Mouse (Mus musculus) neural tube, embryonic 13.5 days (tissue): ENCODE results near the gene Szt2. TPM values are rescaled to one million over a fixed set of nuclear protein-coding genes. Genes with fewer than 3 reads are reported as not detected.
A peak's percentile ranks its signal among the peaks of the same experiment; 100 is the strongest.

ENCODE experiments used
- ATAC-seq: fragments of 200-750 bp; cut with Nextera tagmentation; 2 replicates; pipeline ENCODE4 v1.8.0; 2017; ENCODE audit warnings: low read depth, mild to moderate bottlenecking, moderate TSS enrichment, moderate library complexity
- H3K27ac ChIP-seq: fragments of 300-500 bp; sonication (generic); replicated peaks from 2 replicates; pipeline ENCODE4 v1.5.1; 2015; ENCODE audit warnings: moderate library complexity, mild to moderate bottlenecking, inconsistent platforms
- H3K27me3 ChIP-seq: fragments of 300-500 bp; sonication (generic); 2 replicates; pipeline ENCODE4 v1.6.1; 2015; ENCODE audit warnings: mild to moderate bottlenecking, inconsistent platforms
- H3K36me3 ChIP-seq: fragments of 300-500 bp; sonication (generic); 2 replicates; pipeline ENCODE4 v1.6.1; 2015; ENCODE audit warnings: mild to moderate bottlenecking, inconsistent platforms
- H3K4me1 ChIP-seq: fragments of 300-500 bp; sonication (generic); replicated peaks from 2 replicates; pipeline ENCODE4 v1.6.1; 2015; ENCODE audit warnings: inconsistent platforms
- H3K4me2 ChIP-seq: fragments of 300-500 bp; sonication (generic); 2 replicates; pipeline ENCODE4 v1.6.1; 2015; ENCODE audit warnings: inconsistent platforms, mild to moderate bottlenecking, moderate library complexity
- H3K4me3 ChIP-seq: fragments of 300-500 bp; sonication (generic); 2 replicates; pipeline ENCODE4 v1.5.1; 2015; ENCODE audit warnings: mild to moderate bottlenecking, inconsistent platforms
- H3K9ac ChIP-seq: fragments of 300-500 bp; sonication (generic); 2 replicates; pipeline ENCODE4 v1.6.1; 2015; ENCODE audit warnings: moderate library complexity, mild to moderate bottlenecking, inconsistent platforms
- H3K9me3 ChIP-seq: fragments of 300-500 bp; sonication (generic); 2 replicates; pipeline ENCODE4 v1.6.1; 2016; ENCODE audit warnings: inconsistent platforms
- WGBS: fragments of 180-500 bp; shearing (Covaris S2); methylation state at CpG from one replicate; pipeline ENCODE4 v1.1.7; 2015; 5-methylcytosine and 5-hydroxymethylcytosine counted together
- polyA plus RNA-seq: library from polyadenylated mRNA; unstranded; fragments of >200 nt; fragmentation: Nextera tagmentation; extraction: Ambion mirVana; gene quantifications from 2 replicates; pipeline ENCODE4 v1.2.1, GENCODE M21; 2015

Szt2 gene
- polyA plus RNA-seq = 7.8 and 9.1 TPM in 2 replicates

DNA sequence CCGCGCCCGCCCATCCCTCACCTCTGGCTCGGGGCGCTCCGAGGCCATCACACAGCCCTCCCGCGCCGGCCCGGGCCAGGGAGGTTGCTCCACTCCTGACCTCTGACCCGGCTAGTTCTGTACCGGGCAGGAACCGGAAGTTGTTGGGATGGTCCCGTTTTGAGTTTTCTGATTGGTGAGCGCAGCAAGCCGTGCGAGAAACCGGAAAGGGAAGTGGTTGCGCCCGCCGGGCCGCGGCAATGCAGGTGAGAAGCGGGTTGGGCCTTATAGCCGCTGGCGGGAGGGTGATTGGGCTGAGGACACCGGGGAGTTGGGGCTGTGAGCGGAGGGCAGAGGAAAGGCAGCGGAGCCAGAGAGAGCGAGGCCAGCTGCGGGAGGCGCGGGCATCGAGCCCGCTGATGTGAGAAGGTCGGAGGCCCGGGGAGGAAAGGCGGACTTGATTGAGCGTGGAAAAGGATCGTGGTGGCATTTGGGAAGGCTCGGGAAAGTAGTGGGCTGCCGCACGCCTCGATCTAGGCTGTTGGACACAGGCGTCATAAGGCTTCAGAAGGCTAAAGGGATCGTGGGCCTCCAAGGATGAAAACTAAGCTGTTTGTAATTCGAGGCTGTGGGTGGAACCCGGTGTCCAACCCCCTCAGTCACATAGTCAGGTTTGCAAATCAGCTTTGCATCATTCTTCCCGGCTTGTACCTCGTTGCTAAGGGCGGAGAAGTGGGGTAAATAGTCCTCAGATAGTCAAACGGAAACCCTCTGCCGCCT is at the start of gene Szt2, which contains the start of gene Med8:
Gene Szt2, minus strand, starts transcription at position 132 of the 759 bp plus-strand sequence.
Gene Med8, plus strand, starts transcription at position 196 of the 759 bp plus-strand sequence.
- H3K4me3 ChIP-seq = peak within 1 kb of the TSS; percentile 91
- H3K27ac ChIP-seq = peak within 1 kb of the TSS; percentile 65
- peak; percentile 93 for ATAC-seq
- peak within 1 kb of the TSS; percentile 95 for H3K4me2 ChIP-seq
- peaks cover 29% of the 10 kb centered on the region for H3K4me1 ChIP-seq
- H3K36me3 ChIP-seq = peaks cover 49% of the 10 kb centered on the region
- WGBS = under 1% methylated on average over 53 of the region's 53 CpGs
- H3K9ac ChIP-seq = peak within 1 kb of the TSS; percentile 93
- H3K9me3 ChIP-seq = no peaks in the 10 kb centered on the region
- H3K27me3 ChIP-seq = no peaks in the 10 kb centered on the region

DNA sequence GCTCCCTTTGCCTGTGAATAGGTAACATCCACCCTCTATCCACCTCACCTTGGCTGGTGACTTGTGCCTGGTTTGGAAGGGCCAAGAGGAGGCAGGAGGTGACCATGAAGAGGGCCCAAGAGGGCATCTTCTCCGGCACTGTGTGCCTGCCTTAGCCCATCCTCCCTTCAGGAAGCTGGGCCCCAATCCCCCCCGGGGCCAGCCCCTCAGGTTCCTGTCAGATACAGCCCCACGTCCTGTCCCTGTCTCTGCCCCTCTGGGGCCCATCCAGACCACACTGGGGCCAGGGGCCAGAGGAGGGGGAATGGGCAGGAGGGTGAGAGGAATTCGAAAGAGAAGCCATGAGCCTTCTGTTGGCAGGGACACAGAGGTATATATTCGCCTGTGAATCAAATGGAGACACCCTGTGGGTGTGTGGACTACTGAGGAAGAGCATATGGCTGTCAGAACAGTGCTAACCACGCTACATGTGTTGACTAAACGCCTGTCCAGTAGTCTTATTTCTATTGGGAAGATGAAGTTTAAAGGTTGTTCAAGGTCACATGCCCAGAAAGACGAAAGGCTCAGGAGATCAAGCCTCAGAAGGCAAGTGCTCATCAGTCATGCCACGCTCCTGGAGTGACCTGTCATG is 48.4 kb upstream of the Szt2 start, which contains the start of gene Mpl:
Gene Mpl, minus strand, starts transcription at position 169 of the 631 bp plus-strand sequence.
- H3K9me3 ChIP-seq = no peaks in the 10 kb centered on the region
- H3K27me3 ChIP-seq = no peaks in the 10 kb centered on the region
- H3K4me3 ChIP-seq = no peak within 1 kb of the TSS
- WGBS = 76% methylated on average over 9 of the region's 9 CpGs
- H3K27ac ChIP-seq = no peak within 1 kb of the TSS
- H3K4me2 ChIP-seq = no peak within 1 kb of the TSS
- H3K36me3 ChIP-seq = no peaks in the 10 kb centered on the region
- H3K4me1 ChIP-seq = no peaks in the 10 kb centered on the region
- H3K9ac ChIP-seq = no peak within 1 kb of the TSS
- no peak for ATAC-seq

DNA sequence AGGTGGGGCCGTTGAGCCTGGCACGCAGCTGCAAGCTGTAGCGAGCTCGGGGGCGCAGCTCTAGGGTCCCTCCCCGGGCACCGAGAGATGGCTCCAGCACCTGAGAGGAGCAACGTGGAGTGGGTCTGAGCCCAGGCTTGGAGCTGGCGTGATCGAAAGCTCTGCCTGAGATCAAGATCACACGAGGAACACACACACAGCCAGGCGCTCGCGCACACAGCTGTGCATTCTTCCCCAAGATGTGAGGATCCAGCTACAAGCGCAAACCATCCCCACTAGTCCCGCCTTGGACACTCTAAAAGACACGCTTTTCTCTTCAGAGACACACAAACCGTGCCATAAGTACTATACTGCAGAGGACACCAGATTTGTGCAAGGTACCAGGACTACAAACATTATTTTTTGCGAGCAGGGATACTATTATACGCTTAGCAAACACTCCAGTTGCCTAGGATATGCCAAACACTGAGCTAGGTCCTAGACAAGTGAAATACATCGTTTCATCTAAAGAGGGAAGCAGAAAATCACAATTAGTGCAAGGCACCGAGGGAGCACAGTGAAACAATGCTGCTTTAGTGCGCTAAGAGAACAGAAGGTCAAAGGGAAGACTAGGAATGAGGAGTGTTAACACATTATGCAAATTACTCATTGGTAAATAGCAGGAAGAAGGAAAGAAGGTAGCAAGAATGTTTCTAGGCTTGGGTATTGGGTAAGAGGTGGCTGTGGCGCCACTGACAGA is 37.5 kb upstream of the Szt2 start:
- Histone ChIP-seq H3K27ac (no peak overlapping the region), H3K9ac (peak overlapping the region; percentile 69), H3K4me1 (peaks cover 15% of the 10 kb centered on the region), H3K27me3 (peaks cover 19% of the 10 kb centered on the region), H3K4me2 (peak overlapping the region; percentile 83), H3K4me3 (peak overlapping the region; percentile 44), H3K36me3 (no peaks in the 10 kb centered on the region), H3K9me3 (no peaks in the 10 kb centered on the region)
- WGBS = 12% methylated on average over 24 of the region's 24 CpGs
- peak; percentile 6; the same call in 1 of the 2 replicates for ATAC-seq

DNA sequence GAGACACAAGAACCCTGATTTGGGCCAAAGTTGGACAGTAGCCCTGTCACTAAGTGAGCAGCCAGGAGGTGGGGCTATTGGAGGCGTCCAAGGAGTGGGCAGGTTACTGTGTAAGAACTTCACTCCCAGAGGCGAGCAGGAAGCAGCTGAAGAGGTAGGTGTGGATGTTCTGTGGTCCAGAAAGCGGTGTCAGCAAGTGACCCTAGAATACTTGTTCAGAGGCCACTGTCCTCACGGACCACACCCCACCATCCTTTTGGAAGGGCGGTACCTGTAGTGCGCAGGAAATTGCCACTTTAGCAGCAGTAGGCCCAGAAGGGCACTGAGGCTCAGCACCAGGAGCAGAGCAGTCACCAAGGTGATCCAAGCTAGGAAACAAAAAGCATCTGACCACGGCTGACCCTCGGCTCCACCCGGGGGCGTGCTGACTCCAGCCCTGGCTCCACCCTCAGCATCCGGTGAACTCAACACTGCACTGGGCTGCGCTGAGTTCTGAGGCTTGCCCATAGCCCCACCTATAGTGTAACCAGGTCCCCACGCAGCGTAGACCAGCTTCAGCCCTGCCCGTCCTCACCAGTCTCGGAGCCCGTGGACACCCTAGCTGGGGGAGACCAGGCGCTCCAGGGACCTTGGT is 36.8 kb upstream of the Szt2 start:
- WGBS = 18% methylated on average over 18 of the region's 18 CpGs
- H3K27me3 ChIP-seq = peaks cover 17% of the 10 kb centered on the region
- no peaks in the 10 kb centered on the region for H3K9me3 ChIP-seq
- H3K36me3 ChIP-seq = no peaks in the 10 kb centered on the region
- peak overlapping the region; percentile 69 for H3K9ac ChIP-seq
- peak overlapping the region; percentile 83 for H3K4me2 ChIP-seq
- H3K27ac ChIP-seq = no peak overlapping the region
- ATAC-seq = peak; percentile 69
- peak overlapping the region; percentile 44 for H3K4me3 ChIP-seq
- peaks cover 15% of the 10 kb centered on the region for H3K4me1 ChIP-seq

DNA sequence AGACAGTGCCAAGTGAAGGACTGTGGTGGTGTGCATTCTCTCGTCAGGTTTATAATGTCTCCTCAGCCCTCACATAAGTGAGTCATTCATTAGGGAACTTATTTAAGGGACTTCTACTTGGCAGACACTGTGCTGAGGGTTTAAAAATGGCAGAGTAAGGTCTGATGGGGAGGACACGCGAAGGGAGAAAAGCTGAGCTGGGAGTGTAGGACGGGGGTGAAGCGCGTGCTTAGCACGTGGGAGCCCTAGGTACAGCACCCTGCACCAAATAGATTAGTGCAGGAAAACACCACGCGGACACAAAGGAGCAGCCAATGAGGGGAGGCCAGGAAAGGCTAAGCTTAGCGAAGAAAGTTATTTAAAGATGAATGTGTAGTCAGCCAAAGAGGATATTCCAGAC is 36.0 kb upstream of the Szt2 start:
- WGBS = 83% methylated on average over 10 of the region's 10 CpGs
- no peak overlapping the region for H3K9ac ChIP-seq
- H3K36me3 ChIP-seq = no peaks in the 10 kb centered on the region
- H3K4me3 ChIP-seq = no peak overlapping the region
- H3K27ac ChIP-seq = no peak overlapping the region
- peaks cover 15% of the 10 kb centered on the region for H3K4me1 ChIP-seq
- no peak for ATAC-seq
- peaks cover 15% of the 10 kb centered on the region for H3K27me3 ChIP-seq
- H3K9me3 ChIP-seq = no peaks in the 10 kb centered on the region
- H3K4me2 ChIP-seq = no peak overlapping the region

DNA sequence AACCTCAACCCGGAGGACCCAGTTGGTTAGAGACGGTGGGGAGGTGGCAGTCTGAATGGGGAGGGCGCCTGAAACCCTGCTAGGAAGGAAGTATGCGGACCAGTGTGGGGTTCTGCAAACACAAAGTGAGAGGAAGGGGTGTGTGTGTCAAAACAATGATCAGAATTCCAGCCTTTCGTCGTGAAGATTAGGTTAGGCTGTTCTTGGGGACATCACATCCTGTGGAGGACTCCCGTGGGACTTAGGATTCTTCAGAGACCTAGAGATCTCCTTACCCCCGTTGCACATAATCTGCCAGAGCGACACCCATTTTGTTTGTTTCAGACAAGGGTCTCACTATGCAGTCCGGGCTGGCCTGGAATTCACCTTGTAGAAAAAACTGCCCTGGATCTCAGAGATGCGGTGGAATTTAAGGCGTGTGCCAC is 28.8 kb upstream of the Szt2 start:
- Histone ChIP-seq H3K4me3 (peak overlapping the region; percentile 53), H3K9me3 (no peaks in the 10 kb centered on the region), H3K36me3 (peaks cover 15% of the 10 kb centered on the region), H3K4me1 (peaks cover 37% of the 10 kb centered on the region), H3K27me3 (no peaks in the 10 kb centered on the region), H3K27ac (peak overlapping the region; percentile 88), H3K9ac (peak overlapping the region; percentile 74), H3K4me2 (peak overlapping the region; percentile 94)
- peak; percentile 64 for ATAC-seq
- WGBS = 7% methylated on average over 12 of the region's 12 CpGs

DNA sequence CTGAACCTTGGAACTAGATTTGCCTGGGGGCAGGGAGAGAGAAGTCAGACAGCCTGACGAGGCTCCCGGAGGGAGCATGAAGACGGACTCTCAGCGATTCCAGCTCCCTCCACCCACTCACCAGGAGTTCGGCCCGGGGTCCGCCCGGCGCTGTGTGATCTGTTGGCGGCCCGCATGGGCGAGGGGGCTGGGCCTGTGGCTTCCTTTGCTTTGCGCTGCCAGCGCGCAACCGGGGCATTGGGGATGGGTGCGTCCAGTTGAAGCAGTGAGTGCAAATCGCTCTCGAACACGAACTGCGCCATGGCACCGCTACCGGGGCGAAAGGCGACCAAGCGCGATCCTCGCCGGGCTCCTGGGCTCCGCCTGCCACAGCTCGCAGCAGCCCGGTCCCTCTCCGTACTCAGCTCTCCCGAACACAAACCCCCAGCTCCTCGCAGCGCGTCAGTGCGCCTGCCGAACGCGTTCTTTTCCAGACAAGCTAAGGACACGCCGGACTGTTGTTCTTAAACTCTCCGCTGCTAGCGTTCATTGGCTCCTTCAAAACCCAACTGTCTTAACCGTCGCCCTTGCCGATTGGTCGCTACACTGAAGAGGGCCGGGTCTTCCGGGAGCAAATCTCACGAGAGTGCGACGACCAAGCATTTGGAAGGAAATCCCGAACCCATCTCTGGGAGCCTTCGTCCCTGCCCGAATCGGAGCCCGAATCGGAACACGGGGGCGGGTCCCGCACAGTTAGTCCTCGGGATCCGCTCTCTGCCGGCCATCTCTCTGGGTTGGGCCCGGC is 27.9 kb upstream of the Szt2 start, which contains the start of gene Cdc20:
Gene Cdc20, minus strand, starts transcription at position 533 of the 784 bp plus-strand sequence.
- no peaks in the 10 kb centered on the region for H3K27me3 ChIP-seq
- peaks cover 37% of the 10 kb centered on the region for H3K4me1 ChIP-seq
- peaks cover 23% of the 10 kb centered on the region for H3K36me3 ChIP-seq
- 0% methylated on average over 67 of the region's 67 CpGs for WGBS
- H3K9me3 ChIP-seq = no peaks in the 10 kb centered on the region
- H3K4me2 ChIP-seq = peak within 1 kb of the TSS; percentile 94
- H3K27ac ChIP-seq = peak within 1 kb of the TSS; percentile 88
- ATAC-seq = peak; percentile 95
- peak within 1 kb of the TSS; percentile 53 for H3K4me3 ChIP-seq
- peak within 1 kb of the TSS; percentile 74 for H3K9ac ChIP-seq

DNA sequence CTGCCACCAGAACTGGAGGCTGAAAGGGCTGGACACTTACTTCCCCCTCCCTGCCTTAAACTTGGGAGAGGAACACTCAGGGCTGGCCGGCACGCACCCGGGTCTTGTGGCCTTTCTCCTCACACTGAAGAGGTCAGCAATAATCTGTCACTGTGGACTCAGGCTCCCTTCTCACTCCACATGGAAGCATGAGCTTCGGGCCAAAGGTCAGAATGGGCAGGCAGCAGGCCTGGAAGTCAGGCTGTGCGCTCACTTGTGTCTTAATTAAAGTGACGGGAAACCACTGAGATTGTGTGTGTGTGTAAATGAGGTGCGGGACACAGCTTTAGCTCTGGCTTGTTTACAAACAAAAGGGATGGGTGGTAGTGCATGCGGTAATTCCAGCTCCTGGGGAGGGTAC is 23.3 kb upstream of the Szt2 start:
- no peak overlapping the region for H3K4me2 ChIP-seq
- no peak overlapping the region for H3K4me3 ChIP-seq
- no peak for ATAC-seq
- 69% methylated on average over 8 of the region's 8 CpGs for WGBS
- H3K36me3 ChIP-seq = peaks cover 40% of the 10 kb centered on the region
- H3K9me3 ChIP-seq = no peaks in the 10 kb centered on the region
- no peak overlapping the region for H3K27ac ChIP-seq
- H3K27me3 ChIP-seq = no peaks in the 10 kb centered on the region
- no peak overlapping the region for H3K9ac ChIP-seq
- H3K4me1 ChIP-seq = peaks cover 58% of the 10 kb centered on the region

DNA sequence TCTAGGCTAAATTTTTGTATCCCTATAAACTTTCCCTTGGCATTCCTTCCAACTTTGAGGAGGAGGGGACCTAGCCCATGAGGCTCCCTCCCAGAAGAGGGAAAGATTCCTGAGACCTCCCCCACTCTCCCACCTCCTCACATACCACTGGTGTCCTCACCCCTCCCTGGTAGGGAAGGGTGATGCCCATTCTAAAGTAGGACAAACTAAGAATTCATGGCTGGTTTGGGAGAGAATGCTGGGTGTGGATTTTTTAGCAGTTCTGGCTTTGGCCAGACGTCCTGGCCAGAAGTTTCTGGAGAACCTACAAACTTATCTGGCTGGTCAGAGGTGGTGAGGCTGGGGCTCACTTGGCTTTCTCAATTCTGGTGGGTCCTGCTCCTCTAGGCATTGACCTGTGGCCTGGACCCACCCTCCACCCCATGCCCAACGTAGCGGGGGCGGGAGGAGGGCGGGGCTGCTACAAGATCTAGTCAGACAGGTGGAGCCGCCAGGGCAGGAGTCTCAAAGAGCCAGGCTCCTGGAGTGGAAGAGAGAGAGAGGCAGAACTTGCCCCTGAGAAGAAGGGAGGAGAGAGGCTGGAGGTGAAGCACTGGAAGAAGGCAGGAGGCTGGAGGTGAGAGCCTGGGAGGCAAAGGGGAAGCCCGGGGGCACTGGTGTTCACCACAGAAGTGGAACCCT is 20.3 kb upstream of the Szt2 start:
- H3K36me3 ChIP-seq = peaks cover 39% of the 10 kb centered on the region
- ATAC-seq = no peak
- no peaks in the 10 kb centered on the region for H3K27me3 ChIP-seq
- 0 out of 2 replicates have a peak overlapping the region, but pooled peaks have one; percentile 69 for H3K9ac ChIP-seq
- no peak overlapping the region for H3K27ac ChIP-seq
- peaks cover 41% of the 10 kb centered on the region for H3K4me1 ChIP-seq
- H3K4me3 ChIP-seq = no peak overlapping the region; the same call in 1 of the 2 replicates
- H3K4me2 ChIP-seq = peak overlapping the region; percentile 91
- no peaks in the 10 kb centered on the region for H3K9me3 ChIP-seq
- WGBS = 57% methylated on average over 7 of the region's 7 CpGs

DNA sequence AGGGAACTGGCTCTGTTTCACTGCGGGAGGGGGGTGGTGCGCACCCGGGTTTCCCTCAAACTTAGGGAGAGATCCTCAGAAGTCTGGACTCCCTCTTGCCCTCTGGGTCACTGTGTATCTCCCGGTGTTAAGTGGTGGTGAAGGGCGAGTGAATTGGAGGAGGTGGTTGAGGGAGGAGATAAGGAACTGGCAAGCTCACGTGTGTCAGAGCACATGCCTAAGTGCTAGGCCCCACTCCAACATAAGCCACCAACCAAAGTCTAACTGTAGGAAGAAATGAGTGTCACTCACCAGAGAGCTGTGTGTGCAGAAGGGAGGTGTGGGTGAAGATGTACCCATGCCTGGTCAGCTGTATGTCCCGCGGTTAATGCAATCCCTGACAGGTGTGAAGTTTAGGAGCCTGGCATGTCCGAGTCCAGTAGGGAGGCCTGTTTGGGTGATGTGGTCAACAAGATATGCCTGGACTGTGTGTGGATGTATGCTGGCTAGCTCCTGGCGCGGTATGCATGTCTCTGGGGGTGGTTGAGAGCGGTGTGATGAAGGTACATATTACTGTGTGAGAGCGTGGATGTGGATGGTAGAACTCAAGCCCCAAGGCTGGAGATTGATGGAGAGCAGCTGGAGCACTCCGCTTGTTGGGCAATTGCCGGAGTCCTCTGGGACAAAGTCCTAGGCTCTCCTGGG is 19.6 kb upstream of the Szt2 start:
- peak; percentile 14; the same call in 1 of the 2 replicates for ATAC-seq

More for the DNA sequence above, 19.6 kb upstream of the Szt2 start:
- H3K27me3 ChIP-seq = no peaks in the 10 kb centered on the region
- H3K4me1 ChIP-seq = peaks cover 38% of the 10 kb centered on the region
- H3K4me2 ChIP-seq = peak overlapping the region; percentile 91
- peak overlapping the region; percentile 69 for H3K9ac ChIP-seq
- 47% methylated on average over 15 of the region's 15 CpGs for WGBS
- peaks cover 39% of the 10 kb centered on the region for H3K36me3 ChIP-seq
- H3K27ac ChIP-seq = peak overlapping the region; percentile 42; the same call in 1 of the 2 replicates
- H3K9me3 ChIP-seq = no peaks in the 10 kb centered on the region
- peak overlapping the region; percentile 46 for H3K4me3 ChIP-seq
